Mouse (Mus musculus) heart, postnatal 25 days (tissue): ENCODE data around the gene Zfp992. TPM values are rescaled to one million over a fixed set of nuclear protein-coding genes. Genes with fewer than 3 reads are reported as not detected.
"Not testable (repeated sequence)": the region's sequence is repeated elsewhere in the genome, so short reads cannot be mapped to it uniquely, and the experiment has no call there.

Experiments used
- DNase-seq: peaks from one replicate; pipeline ENCODE4 v3.0.0; 2022; ENCODE audit warnings: low spot score
- intact Hi-C: fragments of 180-260 bp; cut with DNase I; formaldehyde crosslinking; loops from one replicate; pipeline ENCODE4 v1.15.1; 2025
- total RNA-seq, 2 experiments: library from RNA; stranded (reverse); gene quantifications; 2 replicates each; pipeline ENCODE4 v1.2.3; 2021

The Zfp992 gene
- 1 to 10 TPM; 2.4 to 2.7 TPM for total RNA-seq

DNA sequence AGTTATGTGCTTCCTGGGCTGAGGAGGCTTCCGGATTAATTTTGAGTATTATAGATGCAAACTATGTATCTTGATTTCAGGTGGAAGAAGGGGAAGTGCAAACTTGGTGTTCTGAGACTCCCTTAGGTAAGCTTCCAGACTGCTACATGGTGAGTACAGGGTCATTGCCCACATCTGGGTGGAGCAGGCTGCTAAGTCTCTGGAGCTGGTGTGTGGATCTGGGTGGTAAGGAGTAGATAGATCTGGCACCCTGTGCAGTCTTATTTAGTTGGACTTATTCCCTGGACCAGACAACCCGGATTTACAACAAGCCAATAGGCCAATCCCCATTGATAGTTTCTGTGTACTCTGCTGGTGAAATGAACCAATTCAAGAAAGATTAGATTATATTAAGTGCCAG lies at the start of gene Zfp992:
Gene Zfp992 (plus strand): TSS at position 74 of the 400 bp plus-strand sequence.
- DNase-seq, intact Hi-C loops: not testable (repeated sequence)

DNA sequence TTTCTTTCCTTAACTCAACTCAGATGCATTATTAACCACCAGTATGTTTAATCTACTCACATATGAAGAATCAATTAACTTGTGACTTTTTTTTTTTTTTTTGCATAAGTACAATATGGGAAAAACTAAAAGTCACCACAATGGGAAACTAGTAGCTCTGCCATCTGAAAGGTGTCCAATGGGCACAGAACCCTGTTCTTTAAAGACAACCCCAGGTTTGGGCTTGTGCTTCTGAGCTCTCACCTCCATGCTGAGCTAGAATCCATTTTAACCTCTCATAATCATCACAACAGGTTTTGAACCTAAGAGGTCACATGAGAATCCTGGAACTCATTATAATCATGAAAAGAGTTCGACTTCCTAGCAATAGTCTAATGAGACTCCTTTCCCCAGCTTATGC lies 19.4 kb upstream of the Zfp992 start:
- DNase-seq, intact Hi-C loops: not testable (repeated sequence)

DNA sequence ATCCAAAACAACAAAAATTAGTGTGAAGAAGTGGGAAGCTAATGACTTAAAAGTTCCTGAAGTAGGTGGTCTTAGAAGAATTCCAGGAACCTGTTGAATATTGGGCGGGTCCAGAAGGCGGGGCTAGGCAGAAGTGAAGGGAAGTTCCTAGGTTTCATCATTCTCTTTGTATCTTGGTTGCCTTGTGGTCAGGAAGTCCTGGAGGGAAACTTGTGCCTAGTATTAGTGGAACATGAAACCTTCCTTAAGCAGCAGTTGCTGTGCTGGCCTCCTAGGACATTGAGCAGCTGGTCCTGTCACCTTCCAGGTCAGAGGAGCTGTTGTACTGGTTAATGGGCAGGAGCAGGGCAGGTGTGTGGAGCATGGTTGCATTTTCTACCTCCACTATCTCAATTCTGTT lies 17.9 kb upstream of the Zfp992 start:
- DNase-seq, intact Hi-C loops: not testable (repeated sequence)

DNA sequence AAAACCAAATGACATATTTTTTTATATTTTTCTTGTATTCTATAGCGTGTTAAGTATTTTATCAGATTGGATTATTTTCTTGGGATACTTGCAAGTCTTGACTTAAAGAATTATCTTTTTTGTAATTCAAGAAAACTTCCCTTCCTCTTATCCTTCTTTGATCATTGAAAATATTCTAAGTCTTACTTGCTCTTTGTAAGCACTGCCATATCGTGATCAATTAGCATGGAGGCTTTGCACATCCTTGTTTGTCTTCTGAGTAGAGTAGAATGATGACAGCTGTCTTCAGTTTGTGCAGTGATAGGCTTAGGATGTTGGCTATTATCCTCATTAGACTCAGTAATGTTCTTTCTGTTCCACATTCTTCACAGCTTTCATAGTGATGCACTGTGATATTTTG lies 13.3 kb upstream of the Zfp992 start:
- intact Hi-C loops, DNase-seq: not testable (repeated sequence)

DNA sequence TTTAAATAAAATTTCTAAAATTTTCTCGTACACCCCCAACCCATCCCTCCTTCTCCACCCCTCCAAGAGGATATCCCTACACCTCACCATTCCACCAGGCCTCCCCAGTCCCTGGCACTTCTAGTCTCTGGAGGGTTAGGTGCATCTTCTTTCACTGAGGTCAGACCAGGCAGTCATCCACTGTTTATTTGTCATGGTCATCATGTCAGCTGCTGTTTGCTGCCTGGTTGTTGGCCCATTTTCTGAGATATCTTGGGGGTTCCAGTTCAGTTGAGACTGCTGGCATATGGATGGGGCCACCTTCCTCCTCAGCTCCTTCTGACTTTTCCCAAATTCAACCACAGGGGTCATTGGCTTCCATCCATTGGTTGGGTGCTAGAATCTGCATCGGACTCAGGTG lies 11.6 kb upstream of the Zfp992 start:
- DNase-seq, intact Hi-C loops: not testable (repeated sequence)

DNA sequence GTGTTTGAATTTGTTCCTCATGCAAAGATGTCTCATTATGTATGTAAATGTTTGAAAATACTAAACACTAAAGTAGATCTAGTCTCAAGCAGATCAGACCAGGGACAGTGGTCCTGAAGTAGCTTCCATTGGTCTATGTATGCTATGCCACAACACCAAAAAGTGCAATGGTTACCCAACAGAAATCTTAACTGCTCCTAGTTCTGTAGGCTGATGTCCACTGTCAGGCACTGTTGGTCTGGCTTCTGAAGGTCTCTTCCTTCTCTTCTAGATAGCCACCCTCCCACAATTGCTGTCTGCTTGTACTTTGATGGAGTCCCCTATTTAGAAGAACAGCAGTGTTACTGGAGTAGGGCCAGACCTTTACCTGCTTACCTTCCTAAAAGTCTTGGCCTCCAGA lies 4.5 kb upstream of the Zfp992 start:
- intact Hi-C loops, DNase-seq: not testable (repeated sequence)

DNA sequence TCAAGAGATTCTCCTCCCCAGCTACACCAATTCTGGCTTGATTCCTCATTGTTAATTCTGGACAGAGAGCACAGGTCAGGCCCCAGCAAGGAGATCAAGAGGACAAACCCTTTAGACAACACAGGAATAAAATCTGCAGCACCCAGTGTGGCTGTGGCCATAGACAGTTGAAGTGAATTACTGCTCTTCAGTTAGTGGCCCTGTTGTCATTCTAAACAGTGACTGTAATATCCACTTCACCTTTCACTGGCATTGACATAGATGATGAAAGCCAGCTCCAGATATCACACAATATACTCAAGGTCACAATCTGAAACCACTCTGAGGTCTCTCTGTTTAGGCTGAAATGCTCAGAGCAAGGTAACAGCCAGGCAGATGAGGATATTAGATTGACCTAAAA lies 3.7 kb upstream of the Zfp992 start:
- intact Hi-C loops, DNase-seq: not testable (repeated sequence)

DNA sequence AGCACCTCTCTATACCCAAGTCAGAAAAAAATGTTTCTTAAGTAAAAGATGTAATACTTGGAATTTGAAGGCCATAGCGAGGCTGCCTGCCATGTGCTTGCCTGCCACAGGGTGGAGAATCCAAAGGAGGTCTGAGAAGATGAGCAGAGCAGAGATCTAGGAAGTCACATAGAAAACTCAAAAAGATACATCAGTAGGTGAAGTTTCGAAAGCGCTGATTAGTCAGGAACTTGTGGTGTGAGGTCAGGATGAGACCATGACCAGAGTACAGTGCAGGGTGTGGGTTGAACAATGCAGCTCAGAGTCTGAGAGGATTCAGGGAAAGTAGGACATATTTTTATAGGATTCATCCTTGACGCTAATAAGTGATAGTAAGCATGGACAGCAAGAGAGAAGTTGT lies 2.7 kb upstream of the Zfp992 start:
- DNase-seq, intact Hi-C loops: not testable (repeated sequence)

DNA sequence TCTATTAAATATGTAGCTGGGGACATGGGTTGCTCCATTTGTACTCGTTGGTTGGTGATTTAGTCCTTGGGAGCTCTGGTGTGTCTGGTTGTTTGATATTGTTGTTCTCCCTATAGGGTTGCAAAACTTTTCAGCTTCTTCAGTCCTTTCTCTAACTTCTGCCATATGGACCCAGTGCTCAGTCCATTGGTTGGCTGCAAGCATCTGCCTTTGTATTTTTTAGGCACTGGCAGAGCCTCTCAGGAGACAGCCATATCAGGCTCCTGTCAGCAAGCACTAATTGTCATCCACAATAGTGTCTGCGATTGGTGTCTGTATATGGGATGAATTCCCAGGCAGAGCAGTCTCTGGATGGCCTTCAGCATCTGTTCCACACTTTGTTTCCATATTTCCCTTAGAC lies 1.8 kb upstream of the Zfp992 start:
- DNase-seq, intact Hi-C loops: not testable (repeated sequence)

DNA sequence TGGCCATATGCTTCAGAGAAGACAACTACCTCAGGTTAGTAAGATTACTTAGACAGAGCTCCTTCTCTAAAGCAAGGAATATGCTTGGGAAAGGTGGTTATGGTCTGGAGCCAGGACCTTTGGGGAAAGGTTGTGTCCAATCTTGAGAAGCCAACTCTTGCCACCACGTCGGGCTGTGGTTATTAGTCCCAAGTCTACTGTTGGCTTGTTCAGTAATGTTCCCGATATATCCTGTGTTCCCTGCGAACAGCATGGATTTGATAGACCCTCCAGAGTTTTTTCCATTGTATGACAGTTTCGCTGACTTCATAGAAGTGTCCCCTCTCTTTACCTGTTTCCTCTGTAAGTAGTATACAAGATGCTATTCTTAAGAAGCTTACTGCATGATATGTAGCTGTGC lies 888 bp downstream of the Zfp992 start:
- DNase-seq, intact Hi-C loops: not testable (repeated sequence)

DNA sequence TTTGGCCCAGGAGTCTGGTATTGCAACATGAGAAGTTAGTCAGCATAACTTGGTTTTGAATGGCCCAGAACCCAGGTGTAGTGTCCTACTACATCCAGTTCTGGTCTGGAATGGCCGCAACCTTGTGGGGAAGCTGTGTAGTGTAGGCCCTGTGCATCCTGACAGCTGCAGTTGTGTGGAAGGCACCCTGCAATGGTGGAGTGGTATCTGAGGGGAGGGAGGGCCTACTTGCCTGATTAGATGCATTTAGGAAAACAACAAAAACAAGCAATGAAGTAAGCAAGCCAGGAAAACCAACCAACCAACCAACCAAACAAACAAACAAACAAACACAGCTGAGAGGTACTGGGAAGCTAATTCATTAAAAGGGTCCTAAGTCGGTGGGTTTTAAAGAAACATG lies 3.8 kb downstream of the Zfp992 start:
- intact Hi-C loops, DNase-seq: not testable (repeated sequence)

DNA sequence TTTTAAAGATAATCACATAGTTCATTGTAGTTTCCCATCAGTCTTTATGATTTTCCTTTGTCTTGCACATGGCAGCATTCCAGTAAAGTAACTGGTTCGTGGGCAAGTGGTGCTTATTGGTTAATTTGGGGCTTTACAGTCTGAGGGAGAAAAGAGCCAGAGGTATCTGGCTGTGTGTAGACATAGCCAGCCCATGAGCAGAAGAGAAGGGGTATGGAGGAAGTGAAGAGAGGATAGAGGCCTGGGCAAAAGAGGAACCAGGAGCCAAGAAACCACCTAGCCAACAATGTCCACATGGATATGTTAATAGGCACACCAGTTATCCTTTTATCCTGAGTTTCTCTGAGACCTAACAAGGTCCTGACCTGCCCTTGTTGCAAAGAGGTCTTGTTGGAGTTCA lies 5.3 kb downstream of the Zfp992 start:
- intact Hi-C loops, result not testable (repeated sequence)

DNA sequence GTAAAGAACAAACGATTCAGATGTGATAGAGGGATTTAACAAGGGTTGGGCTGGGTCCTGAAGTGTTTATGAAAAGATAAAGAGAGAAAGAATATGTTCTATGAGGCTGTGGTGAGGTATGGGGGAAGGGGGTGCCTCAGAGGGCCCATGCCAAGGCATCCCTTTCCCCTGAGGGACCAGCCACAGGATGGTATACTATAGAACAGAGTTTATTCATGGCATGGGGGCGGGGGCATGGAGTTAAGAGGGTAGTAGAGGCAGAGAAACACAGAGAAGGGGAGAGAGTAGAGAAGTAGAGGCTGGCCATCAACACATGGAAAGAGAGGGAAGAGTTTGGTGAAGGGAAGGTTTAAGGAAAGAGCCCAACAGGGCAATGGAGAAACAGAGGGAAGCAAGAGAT lies 6.1 kb downstream of the Zfp992 start:
- no peak for DNase-seq
- intact Hi-C loops, result no loop called here

More for the DNA sequence above, 5.3 kb downstream of the Zfp992 start:
- not testable (repeated sequence) for DNase-seq

DNA sequence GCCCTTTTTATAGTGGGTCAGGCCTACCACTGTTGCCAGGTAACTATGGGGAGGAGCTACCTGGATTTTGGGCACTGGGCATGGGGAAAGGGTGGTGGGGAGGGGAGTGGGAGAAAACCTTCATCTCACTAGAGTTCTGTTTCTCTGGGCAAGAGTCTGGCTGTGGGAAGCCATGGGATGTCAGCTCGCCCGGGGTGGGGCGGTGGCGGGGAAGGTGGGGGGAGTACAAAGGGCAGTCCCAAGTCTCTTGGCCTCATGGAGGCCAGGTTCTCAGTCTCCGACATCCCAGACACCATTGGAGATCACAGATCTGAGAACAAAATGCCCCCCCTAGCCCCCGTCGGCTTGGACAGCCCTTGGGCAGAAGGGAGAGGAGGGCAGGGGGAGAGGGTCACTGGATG lies 6.5 kb downstream of the Zfp992 start:
- intact Hi-C loops, result no loop called here

DNA sequence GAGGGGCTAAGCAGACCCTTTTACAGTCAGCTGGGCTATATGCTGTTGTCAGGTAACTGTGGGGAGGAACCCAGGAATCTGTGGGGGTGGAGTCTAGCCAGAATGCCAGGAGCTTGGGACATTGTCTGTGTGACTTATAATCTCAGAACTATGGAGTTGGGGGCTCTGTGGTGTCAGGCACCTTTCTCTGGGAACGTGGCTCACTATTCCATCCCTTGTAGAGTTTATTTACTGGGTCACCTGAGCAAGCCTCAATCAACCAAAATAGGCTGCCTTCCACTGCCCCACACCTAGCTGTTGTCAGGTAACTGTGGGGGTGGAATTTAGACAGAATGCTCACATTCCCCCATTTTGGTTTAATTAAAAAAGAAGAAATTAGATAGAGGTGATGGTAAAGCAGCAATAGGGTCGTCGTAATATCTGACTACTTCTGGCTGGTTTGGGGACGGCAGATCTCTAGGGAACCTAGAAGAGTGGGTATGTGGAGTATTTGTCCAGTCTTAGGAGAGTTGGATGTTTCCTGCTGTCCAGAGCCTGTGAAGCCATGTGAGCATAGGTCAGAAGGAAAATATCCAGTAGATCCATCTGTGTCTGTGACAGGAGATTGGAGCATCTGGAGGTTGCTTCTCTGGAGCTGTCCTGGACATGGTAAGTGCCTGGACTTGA lies 7.4 kb downstream of the Zfp992 start:
- no peak for DNase-seq
- intact Hi-C loops, result no loop called here

More for the DNA sequence above, 6.5 kb downstream of the Zfp992 start:
- DNase-seq, result no peak

DNA sequence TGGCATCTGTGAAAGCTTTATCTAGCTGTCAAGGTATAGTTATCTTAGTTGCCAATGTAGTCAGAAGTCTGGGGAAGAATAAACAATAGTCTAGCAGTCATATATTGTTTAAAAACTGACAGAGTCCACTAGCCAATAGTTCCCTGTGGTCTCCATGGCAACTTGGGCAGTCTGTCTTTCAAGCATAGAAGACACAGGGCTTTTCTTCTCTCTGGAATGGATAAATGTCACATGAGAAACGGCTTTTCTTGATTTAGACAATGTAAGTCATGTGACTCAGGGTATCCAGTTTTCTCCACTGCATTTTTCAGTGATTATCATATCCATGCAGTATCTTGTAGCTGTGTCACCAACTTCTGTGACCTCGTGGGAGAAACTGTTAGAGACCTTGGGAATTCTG lies 8.3 kb downstream of the Zfp992 start:
- intact Hi-C loops, result no loop called here

DNA sequence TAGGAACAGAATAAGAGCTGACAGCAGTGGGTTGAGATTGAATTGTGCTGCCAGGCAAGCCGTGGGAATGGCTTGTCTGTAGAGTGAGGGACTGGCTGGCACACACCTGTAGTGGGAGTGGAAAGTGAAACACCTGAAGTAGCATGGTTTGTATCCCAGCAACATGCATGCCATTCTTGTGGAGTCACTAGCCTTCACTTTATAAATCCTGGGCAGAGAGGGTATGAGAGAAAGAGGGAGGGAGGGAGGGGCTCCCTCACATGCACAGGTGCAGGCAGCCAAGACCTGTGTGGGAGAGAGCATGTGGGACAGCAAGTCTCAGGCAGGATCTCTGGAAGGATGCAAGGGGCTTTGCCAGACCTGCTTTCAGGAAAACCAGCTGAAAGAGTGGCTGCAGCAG lies 8.9 kb downstream of the Zfp992 start:
- intact Hi-C loops, result no loop called here
- no peak for DNase-seq

More for the DNA sequence above, 8.3 kb downstream of the Zfp992 start:
- DNase-seq, result no peak

DNA sequence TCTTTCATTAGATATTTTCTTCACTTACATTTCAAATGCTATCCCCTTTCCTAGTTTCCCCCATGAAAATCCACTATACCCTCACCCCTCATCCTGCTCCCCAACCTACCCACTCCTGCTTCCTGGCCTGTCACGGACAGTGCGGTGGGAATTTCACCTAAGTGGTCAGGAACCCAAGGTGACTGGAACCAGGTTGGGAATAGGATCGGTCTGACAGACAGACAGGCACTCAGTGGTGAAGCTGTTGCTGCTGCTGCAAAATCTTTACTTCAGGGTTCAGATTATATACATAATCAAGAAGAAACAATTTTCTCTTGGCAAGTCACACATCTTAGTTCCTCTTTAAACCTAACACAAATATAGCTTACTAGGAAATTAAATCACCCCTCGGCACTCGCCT lies 11.0 kb downstream of the Zfp992 start:
- DNase-seq, intact Hi-C loops: not testable (repeated sequence)

DNA sequence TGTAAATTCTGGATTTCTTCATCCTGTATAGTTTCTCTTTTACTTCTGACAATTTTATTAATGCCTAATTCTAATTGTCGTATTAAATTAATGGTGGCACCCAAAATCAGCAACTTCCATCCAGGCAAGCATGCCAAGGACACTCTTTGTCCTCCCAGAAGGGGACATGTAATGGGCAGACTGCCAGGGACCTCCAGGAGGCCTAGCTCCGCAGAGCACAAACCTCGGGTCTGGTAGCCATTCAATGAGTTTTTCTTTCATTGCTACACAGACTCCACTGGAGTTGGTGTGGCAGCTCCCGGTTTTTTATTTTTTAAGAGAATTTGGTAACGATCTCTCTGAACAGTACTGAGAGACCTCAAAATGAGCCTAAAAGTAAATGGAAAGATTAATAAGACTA lies 11.9 kb downstream of the Zfp992 start:
- intact Hi-C loops, DNase-seq: not testable (repeated sequence)

DNA sequence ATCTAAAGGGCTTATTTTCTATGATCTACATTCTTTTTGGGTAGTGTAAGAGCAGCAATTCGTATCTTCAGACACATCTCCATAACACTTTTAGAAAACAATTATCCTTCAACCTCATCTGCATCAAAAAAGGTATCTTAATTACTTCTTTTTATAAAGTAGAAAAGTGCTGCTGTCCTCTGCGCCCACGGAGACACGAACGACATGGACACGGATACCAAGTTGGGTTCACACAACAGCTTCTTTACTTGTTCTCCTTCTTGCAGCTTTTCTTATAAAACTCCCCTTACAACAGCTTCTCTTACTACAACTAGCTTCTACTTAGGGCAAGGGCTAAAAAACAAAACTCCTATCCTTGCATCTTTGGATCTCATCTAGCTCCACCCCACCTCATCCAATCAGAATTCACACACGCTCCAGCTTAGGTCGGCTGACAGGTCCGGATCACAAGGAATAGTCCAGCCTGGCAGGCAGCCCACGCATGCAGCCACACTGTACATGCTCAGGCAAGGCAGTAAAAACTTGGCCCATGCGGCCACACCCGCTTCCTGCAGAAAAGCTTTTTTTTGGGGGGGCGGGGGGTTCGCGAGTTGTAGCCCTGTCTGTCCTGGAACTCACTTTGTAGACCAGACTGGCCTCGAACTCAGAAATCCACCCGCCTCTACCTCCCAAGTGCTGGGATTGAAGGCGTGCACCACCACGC lies 15.0 kb downstream of the Zfp992 start:
- intact Hi-C loops, result not testable (repeated sequence)

DNA sequence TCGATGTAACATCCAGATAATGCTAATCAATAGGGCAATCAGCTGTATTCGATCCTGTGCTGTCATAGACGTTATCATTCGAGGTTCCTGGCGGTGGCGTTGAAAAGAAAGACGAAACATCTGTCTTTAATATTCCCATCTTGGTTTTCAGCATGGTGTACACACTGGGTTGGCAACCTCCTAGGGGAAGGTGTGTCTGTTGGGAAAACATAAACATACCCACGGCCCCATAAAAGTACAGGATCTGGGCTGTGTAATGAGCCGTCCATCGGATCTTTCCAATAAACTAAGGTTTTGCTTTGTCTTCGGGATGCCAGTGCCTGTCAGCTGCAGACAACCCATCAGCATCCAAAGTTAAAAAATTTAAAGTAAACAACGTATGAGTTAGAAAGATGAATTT lies 21.2 kb downstream of the Zfp992 start:
- intact Hi-C loops, DNase-seq: not testable (repeated sequence)

More for the DNA sequence above, 15.0 kb downstream of the Zfp992 start:
- not testable (repeated sequence) for DNase-seq
